Mouse (Mus musculus) liver, adult 2 months (tissue): ENCODE measurements around the gene Sept5.

Experiments used
- CTCF ChIP-seq: fragments of 200-500 bp; IDR thresholded peaks from 2 replicates; pipeline ENCODE4 v1.5.1; 2011; ENCODE audit warnings: low read depth, low read length, control low read depth
- POLR2A ChIP-seq: fragments of 200-500 bp; IDR thresholded peaks from 2 replicates; pipeline ENCODE4 v1.6.1; 2011; ENCODE audit warnings: low read length, control low read depth; ENCODE audit not compliant: insufficient read depth; ENCODE audit errors: extremely low read depth

- no peak for TF ChIP-seq CTCF
- TF ChIP-seq POLR2A = no peak
Measured at GRCm38 (mm10) chr16:18598006-18598405, 31.7 kb downstream of the Sept5 start.
